Mouse (Mus musculus): ENCODE results near the gene Myo5c.

Myo5c gene

DNA sequence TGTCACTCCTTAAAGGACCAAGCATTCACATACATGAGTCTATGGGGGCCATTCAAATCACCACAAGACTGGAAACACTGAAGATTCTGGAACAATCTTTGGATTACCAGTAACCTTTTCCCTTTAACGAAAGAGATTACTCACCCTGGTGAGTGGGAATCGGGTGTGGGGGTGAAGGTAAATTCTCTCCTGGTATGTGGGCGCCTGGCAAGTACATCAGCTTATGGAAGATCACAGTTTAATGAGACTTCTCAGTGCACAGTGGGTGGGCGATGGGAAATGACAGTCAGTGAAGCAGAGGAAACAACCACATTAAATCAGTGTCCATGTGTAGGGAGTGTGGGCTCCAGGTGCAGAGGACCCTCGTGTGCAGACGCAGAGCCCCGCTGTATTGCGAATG is 99.0 kb downstream of the Myo5c start:
- no peak for DNase-seq

DNA sequence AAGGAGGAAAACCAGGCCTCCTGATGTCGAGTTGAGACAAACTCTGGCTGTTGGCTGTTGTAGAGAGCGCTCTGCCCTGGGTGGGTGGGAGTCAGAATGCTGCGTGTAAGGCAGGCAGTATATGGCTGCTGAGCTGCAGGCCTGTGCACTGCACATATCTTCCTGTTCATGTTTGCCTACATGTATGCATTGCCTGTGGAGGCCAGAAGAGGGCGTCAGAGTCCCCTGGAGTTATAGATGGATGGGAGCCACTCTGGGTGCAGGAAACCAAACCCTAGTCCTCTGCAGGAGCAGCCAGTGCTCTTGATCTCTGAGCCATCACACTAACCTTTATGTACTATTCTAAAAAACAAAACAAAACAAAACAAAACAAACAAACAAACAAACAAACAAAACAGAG is 102.6 kb downstream of the Myo5c start:
- DNase-seq = no peak

DNA sequence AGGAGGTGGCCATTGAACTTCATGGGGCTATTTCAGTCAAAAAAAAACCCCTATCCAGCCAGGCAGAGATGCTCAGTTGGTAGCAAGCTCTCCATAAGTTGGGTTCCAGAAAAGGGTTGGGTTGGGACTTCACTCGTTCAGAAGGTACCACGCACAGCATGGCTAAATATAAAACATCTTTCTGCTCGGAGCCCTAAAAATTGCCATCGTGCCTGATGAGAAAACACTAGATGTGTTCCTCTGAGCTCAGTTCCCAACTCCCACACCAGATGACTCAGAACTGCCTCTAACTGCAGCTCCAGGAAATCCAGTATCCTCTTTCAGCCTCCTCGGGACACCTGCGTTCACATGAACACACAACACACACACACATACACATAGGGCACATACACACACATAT is 106.2 kb downstream of the Myo5c start:
- no peak for DNase-seq

DNA sequence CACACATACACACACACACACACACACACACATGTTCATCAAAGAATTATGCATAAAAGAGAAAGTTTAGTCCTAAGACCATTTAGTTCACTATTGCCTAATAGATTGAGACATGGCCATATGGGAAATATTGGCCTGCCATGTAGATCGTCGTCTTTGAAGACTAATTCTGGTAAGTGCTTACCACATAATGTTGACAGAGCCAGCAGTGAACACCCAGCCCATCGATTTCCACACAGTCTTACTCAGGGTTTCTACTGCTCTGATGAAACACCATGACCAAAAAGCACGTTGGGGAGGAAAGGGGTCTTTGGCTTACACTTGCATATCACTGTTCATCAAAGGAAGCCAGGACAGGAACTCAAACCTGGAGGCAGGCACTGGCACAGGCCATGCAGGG is 110.6 kb downstream of the Myo5c start:
- DNase-seq = no peak

DNA sequence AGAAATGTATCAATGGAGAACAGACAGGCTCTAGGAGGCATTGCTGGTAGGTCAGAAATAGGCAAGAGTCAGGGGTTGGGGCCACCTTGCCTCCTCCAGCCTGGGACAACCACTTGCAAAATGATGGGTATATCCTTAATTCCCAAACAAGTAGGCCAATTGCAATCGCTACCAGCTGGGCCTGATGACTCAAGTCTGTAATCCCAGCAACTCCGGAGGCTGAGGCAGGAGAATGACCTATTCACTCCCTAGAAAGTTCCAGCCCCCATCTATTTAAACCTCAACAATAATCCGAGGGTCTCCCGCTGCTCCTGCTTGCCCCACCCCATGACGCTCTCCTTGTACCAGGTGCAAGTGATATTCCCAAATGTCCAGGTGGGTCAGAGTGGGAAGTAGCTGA is 115.6 kb downstream of the Myo5c start, which contains the start of gene Bcl2l10:
TSS of gene Bcl2l10 (plus strand) at position 301 of the 400 bp plus-strand sequence.
- DNase-seq = no peak

DNA sequence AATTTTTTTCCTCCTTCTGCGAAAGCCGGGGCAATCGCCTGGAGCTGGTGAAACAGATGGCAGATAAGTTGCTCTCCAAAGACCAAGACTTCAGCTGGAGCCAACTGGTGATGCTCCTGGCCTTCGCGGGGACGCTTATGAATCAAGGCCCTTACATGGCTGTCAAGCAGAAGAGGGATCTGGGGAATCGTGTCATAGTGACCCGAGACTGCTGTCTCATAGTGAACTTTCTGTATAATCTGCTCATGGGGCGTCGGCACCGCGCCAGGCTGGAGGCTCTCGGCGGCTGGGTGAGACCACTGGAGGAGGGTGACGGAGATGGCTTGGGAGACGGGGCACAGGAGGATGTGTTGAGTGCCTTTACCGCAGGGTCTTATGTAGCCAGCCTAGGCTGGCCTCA is 116.2 kb downstream of the Myo5c start:
- no peak for DNase-seq

DNA sequence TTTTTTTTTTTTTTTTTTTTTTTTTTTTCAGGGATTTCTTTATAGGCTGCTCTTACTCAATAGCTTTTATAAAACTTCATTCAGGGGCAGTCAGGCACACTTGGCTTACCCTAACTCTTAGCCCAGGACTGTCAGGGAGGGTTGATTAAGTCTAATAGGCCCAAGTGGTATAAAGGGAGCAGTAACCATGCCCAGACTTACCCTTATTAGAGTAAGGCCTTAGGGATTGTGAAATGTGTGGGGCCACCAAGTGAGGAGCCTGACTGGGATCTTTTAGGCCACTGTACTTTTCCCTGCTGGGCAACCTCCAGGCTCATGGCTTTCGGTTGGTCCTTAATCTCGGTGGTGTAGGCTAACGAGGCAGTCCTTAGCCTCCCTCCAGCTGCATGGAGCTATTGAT is 116.8 kb downstream of the Myo5c start:
- no peak for DNase-seq

DNA sequence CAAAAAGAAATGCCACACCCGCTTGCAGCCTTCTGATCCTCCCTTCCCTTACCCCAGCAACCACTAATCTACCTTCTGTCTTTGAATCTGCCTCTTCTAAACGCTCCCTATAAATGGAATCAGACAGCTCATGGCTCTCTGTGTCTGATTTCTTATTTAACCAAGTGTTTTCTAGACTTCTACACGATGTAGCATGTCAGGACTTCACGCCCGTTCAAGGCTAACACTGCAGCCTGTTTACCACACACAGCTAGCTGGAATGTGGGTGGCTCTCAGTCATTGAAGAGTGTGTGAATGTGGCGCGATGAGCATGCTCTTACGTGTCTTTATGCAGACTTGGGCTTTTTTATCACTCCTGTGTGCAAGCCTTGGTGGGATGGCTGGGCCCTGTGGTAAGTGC is 121.3 kb downstream of the Myo5c start:
- no peak for DNase-seq
